8 mouse cellular contexts compared by ENCODE assay signal in the genomic region with DNA sequence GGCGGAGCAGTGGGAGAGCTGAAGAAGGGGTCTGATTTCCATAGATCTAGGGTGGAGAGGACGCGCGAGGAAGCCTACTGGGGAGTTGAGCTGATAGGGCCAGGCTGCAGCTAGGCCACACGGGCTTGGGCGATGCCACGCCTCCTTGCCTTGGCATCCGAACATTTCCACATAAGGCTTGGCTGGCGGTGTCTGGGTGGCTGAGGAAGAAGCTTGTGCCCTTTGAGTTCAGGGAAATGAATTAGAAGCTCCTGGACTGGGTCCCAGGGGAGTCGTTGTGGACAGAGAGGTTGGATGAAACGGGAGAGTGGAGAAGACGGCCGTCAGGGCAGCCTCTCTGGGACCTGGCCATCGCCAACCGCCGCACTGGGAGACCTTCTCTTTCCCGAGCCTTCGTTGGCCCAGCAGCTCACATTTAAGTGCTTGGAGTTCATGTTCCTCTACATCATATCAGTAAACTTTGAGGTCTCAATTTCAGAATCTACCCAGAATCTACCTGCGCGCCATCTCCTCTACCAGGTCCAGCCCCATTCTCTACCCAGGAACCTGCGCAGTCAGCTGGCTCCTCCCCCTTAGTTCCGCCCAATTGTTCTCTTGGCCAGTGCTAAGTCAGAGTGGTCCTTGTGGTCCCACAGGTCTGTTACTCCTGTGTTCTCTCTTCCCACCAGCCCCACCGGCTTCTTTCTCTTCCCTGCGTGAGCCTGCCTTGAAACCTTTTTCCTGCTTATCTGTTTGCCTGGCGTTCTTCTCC. TPM values are rescaled to one million over a fixed set of nuclear protein-coding genes. Genes with fewer than 3 reads are reported as not detected.
DNase-seq lines count a peak whose midpoint lies in the region; ATAC-seq lines count a peak whose summit lies in the region.

No protein-coding gene starts in this region.

- peaks cover 18% of the 10 kb centered on the region for H3K4me1 ChIP-seq in heart, embryonic 10.5 days
- H3K4me1 ChIP-seq in liver, embryonic 16.5 days (ENCODE audit: control insufficient read depth, low read depth, low read length): peaks cover 11% of the 10 kb centered on the region

- H3K9ac ChIP-seq in liver, embryonic 16.5 days (ENCODE audit: low read depth, low read length): peak overlapping the region; percentile 25; the same call in 1 of the 2 replicates

- DNase-seq in CD4-positive helper T cell, adult 2 months (ENCODE audit: low read depth, low spot score): peak; percentile 74
- DNase-seq in embryo, embryonic 9.5 days (ENCODE audit: extremely low spot score): peak; percentile 45
- DNase-seq in heart, embryonic 10.5 days (ENCODE audit: low spot score): no peak
- peak; percentile 36 to 41 for DNase-seq in kidney, adult 8-10 months
- peak; percentile 32 for DNase-seq in neural tube, embryonic 10.5 days (ENCODE audit: extremely low spot score, low spot score)
- peak; percentile 73 for DNase-seq in thymus, postnatal 4 days

- peak overlapping the region; percentile 74 for H3K4me2 ChIP-seq in liver, embryonic 16.5 days (ENCODE audit: low read depth, low read length)

- no peaks in the 10 kb centered on the region for H3K36me3 ChIP-seq in heart, embryonic 10.5 days
- no peaks in the 10 kb centered on the region for H3K36me3 ChIP-seq in liver, embryonic 16.5 days (ENCODE audit: control insufficient read depth, insufficient read depth)

- H3K27me3 ChIP-seq in heart, embryonic 10.5 days (ENCODE audit: insufficient read depth, poor library complexity, severe bottlenecking): no peaks in the 10 kb centered on the region
- no peaks in the 10 kb centered on the region for H3K27me3 ChIP-seq in liver, embryonic 16.5 days (ENCODE audit: control insufficient read depth, insufficient read depth, low read depth, low read length)

- peak overlapping the region; percentile 77 for H3K27ac ChIP-seq in heart, embryonic 10.5 days
- H3K27ac ChIP-seq in liver, embryonic 16.5 days (ENCODE audit: low read length): no peak overlapping the region

- 4% methylated on average over 25 of the region's 25 CpGs for WGBS in heart, embryonic 10.5 days
- 6% methylated on average over 25 of the region's 25 CpGs for WGBS in liver, embryonic 16.5 days (ENCODE audit: insufficient replicate concordance)

- ATAC-seq in activated CD4-positive, CD25-positive, alpha-beta regulatory T cell, adult 4 months: peak; percentile 56
- ATAC-seq in liver, embryonic 16.5 days (ENCODE audit: low read depth): no peak

- H3K9me3 ChIP-seq in heart, embryonic 10.5 days: no peaks in the 10 kb centered on the region
- no peaks in the 10 kb centered on the region for H3K9me3 ChIP-seq in liver, embryonic 16.5 days (replicated peaks; ENCODE audit: control insufficient read depth, low read length)

- peak overlapping the region; percentile 63 for H3K4me3 ChIP-seq in heart, embryonic 10.5 days
- peak overlapping the region; percentile 55 for H3K4me3 ChIP-seq in liver, embryonic 16.5 days (ENCODE audit: low read depth, low read length)

RNA-seq across cellular contexts. Expression of a gene that starts 31.8 kb away (rescaled TPM):
- 100 to 1,000 TPM; 167 to 170 TPM for polyA plus RNA-seq in activated CD4-positive, CD25-positive, alpha-beta regulatory T cell, adult 4 months (2017; shearing (Covaris generic))
- 11.8 and 17.1 TPM in 2 replicates for polyA plus RNA-seq in heart, embryonic 10.5 days (2016; fragmentation: Nextera tagmentation; extraction: Ambion mirVana)
- polyA plus RNA-seq in liver, embryonic 16.5 days (2015; fragmentation: Nextera tagmentation; extraction: Ambion mirVana): 16.2 and 18.3 TPM in 2 replicates

RNA-seq across cellular contexts. Expression of a gene that starts 57.9 kb away (rescaled TPM):
- polyA plus RNA-seq in activated CD4-positive, CD25-positive, alpha-beta regulatory T cell, adult 4 months (2017; shearing (Covaris generic)): 100 to 1,000 TPM; 164 to 195 TPM
- 221 and 253 TPM in 2 replicates for polyA plus RNA-seq in heart, embryonic 10.5 days (2016; fragmentation: Nextera tagmentation; extraction: Ambion mirVana)
- polyA plus RNA-seq in liver, embryonic 16.5 days (2015; fragmentation: Nextera tagmentation; extraction: Ambion mirVana): 149 and 167 TPM in 2 replicates
